Mouse (Mus musculus): ENCODE measurements around the gene Tspear.
A peak's percentile ranks its signal among the peaks of the same experiment; 100 is the strongest.

The Tspear gene

DNA sequence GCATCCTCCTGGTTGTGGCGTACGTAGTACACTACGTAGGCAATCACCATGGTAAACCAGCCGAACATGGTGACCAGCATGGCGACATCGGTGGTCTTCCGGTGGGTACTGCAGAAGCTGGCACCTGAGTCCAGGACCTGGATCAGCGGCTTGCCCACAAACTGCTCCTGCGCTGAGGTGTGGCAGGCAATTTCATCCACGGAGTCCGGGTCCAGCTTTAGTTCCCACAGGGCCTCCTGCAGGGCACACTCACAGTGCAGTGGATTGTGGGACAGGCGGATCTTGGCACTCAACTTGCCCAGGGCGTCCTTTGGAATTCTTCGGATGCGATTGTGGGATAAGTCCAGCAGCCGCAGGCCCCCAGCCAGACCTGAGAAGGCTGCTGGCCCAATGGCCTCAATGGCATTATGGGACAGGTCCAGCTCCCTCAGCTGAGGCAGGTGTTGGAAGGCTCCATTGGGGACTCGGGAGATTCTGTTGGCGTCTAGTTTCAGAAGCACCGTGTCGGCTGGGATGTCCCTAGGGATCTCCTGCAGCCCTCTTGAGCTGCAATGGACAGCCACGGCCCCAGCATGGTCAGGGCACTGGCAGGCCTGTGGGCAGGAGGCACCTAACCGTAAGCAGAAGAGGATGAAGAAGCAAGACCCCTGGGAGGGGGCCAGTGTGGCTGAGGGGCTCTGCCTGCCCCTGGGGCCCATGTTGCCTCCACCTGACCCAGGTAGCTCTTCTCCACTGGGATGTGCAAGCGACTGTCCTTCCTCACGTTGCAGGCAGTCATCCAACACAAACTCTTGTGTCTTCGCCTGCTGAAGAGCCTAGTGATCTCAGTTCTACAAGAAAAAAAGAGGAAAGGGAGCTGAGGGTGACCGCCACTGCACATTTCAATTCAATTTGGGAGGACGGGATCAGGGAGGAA lies 214.8 kb downstream of the Tspear start:
- no peaks in the 10 kb centered on the region for H3K36me3 ChIP-seq (ENCODE audit: control insufficient read depth, insufficient read depth, low read length, poor library complexity, severe bottlenecking)
- no peak for DNase-seq (ENCODE audit: low read depth, low spot score)
- no peaks in the 10 kb centered on the region for H3K27me3 ChIP-seq (ENCODE audit: control insufficient read depth, insufficient read depth, low read length, poor library complexity, severe bottlenecking)

DNA sequence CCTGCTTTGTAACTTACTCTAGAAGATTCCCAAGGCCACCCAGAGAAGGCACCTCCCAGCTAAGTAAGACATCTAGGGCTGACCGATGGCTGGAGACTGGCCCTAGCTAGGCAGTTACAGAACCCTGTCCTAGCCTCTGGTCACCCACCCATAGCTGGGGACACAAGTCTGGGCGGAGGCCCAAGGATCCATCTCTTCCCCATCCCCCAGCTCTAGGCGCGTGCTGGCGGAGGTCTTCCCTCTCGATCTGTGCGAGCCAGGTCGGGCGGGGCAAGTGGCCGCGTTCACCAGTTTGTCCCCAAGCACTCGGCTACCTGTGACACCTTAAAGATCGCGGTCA lies 215.5 kb downstream of the Tspear start:
- no peaks in the 10 kb centered on the region for H3K27me3 ChIP-seq (ENCODE audit: control insufficient read depth, insufficient read depth, low read length, poor library complexity, severe bottlenecking)
- DNase-seq (ENCODE audit: low read depth, low spot score): no peak
- H3K36me3 ChIP-seq (ENCODE audit: control insufficient read depth, insufficient read depth, low read length, poor library complexity, severe bottlenecking): no peaks in the 10 kb centered on the region

DNA sequence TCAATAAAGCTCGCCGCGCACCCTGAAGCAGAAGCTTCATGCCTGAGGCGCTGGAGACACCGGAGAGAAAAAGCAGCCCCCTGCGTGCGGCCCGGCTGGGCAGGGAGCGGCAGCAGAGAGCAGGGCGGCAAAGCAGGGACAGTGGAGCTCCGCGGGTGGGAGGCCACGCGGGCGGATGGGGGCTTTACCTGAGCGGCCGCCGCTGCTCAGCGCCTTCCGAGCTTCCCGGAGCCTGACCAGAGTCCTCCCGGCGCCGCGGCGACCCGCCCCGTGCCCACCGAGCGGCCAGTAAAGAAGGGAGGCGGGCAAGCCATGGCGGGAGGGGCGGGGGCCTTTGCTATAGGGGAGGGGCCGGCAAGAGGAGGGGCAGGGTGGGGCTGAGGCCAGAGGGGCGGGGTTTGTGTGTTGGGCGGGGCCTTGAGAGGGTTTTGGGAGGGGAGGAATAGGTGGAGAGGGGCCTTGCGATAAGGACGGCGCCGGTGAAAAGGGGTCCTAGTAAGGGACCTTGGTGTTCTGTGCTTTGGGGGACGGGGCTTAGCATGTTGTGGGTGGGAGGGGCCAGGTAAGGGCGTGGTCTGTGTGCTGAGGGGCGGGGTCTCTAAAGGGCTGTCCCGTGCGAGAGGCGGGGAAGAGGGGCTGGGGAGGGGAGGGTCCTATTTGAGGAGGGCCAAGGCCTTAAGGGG lies 216.0 kb downstream of the Tspear start, which contains the start of gene Lrrc3:
Gene Lrrc3 (minus strand): TSS at position 326 of the 683 bp plus-strand sequence.
- Histone ChIP-seq H3K27me3 (ENCODE audit: control insufficient read depth, insufficient read depth, low read length, poor library complexity, severe bottlenecking) (no peaks in the 10 kb centered on the region), H3K36me3 (ENCODE audit: control insufficient read depth, insufficient read depth, low read length, poor library complexity, severe bottlenecking) (no peaks in the 10 kb centered on the region)
- peak; percentile 29 for DNase-seq (ENCODE audit: low read depth, low spot score)

DNA sequence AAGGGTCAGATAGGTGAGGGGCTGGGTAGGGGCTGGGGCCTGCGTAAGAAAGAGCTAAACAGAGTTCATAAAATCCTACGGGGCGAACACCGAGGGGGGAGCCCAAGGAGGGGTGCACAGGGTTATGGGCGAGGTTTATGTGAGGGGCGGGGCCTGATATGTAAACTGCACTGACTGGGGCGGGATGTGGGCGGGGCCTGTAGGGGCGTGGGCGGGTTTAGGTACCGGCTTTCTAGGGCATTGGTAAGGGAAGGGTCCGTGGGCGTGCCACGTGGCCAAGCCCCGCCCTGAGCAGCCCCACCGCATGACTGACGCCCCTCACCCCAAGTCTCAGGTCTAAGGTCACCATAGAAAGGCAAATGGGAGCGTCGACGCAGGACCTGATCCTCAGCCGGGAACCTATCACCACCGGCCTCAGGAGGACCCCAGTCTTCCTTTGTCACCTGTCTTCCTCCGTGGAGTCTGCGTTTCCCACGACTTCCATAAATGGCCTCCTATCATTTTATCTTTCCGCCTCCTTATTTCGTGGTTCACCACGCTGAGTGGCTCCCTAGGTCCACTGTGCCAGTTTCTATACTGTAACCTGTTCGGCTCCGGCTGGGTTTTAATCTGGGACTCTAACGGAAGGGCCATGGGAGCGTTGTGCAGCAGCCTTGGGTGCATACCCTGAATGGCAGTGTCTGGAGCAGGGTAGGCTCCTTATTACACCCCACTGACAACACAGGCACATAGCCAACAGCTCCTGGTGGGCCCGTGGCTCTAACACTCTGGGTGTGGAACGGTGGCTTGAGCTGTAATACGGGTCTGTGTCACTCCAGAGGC lies 216.7 kb downstream of the Tspear start:
- no peaks in the 10 kb centered on the region for H3K27me3 ChIP-seq (ENCODE audit: control insufficient read depth, insufficient read depth, low read length, poor library complexity, severe bottlenecking)
- peak; percentile 59 for DNase-seq (ENCODE audit: low read depth, low spot score)
- no peaks in the 10 kb centered on the region for H3K36me3 ChIP-seq (ENCODE audit: control insufficient read depth, insufficient read depth, low read length, poor library complexity, severe bottlenecking)

DNA sequence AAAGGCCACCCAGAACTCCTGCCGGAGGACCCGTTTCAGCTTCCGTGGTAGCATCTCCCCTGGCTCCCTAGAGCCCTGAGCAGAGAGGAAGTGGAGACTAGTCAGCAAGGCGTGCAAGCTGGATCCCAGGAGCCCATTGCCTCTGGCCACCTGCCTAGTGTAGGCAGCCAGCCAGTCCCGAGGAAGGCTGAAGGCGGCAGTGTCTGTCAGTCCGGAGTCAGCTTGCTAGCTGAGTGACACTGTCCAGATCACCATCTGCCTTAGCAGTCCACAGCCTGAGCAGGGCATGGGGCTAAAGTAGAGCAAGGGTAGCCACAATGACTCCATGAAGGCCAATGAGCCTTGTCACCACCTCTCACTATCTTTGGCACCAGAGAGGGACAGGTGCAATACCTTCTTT lies 226.2 kb downstream of the Tspear start:
- Histone ChIP-seq H3K27me3 (ENCODE audit: control insufficient read depth, insufficient read depth, low read length, poor library complexity, severe bottlenecking) (no peaks in the 10 kb centered on the region; the same call in 1 of the 2 replicates), H3K36me3 (ENCODE audit: control insufficient read depth, insufficient read depth, low read length, poor library complexity, severe bottlenecking) (no peaks in the 10 kb centered on the region)
- no peak for DNase-seq (ENCODE audit: low read depth, low spot score)

DNA sequence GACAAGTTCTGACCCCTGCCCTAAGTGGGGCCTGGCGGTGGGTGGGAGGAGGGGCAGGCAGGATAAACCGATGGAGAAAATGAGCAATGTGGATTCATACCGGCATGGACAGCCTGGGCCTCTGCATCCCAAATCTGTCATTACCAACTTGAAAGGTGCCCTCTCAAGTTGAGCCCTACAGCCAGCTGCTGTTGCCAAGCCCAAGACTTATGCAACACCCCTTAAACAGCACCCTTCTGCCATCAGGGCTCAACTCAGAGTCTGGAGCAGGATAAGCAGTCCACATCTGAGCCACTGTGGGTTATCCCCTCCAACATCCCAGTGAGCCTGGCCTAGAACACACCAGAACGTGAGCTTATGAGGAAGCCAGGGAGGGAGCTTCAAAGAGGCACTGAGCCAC lies 226.9 kb downstream of the Tspear start:
- no peak for DNase-seq (ENCODE audit: low read depth, low spot score)
- no peaks in the 10 kb centered on the region; the same call in 1 of the 2 replicates for H3K27me3 ChIP-seq (ENCODE audit: control insufficient read depth, insufficient read depth, low read length, poor library complexity, severe bottlenecking)
- H3K36me3 ChIP-seq (ENCODE audit: control insufficient read depth, insufficient read depth, low read length, poor library complexity, severe bottlenecking): no peaks in the 10 kb centered on the region

DNA sequence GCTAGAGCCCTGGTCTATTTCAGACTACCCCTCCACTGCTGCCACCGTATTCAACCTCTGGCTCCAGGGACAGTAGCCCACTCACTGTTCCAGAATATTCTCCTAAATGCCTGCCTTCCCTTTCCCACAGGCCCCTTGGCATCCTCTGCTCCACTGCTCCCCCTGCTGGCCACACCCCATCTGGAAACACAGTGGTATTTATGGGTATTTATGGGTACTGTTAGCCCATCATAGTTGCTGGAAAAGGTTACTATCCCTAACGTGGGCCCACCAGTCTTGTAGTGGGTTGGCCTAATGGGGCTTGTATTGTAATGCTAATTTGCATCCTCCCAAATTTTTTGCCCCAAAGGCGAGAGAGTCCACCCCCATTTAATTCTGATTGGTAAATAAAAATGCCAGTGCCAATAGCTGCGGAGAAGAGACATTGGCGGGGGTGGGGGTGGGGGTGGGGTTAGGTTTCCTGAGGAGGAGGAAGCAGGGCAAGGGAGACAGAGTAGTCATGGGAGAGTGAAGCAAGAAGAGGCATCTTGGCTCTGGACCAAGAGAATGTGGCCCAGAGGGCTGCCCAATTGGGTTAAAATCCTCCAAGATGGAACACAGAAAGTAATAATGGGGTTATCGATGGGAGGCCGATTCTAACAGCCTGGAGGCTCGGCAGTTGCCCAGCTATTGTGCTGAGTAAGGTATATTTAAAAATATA lies 230.4 kb downstream of the Tspear start:
- no peaks in the 10 kb centered on the region for H3K27me3 ChIP-seq (ENCODE audit: control insufficient read depth, insufficient read depth, low read length, poor library complexity, severe bottlenecking)
- H3K36me3 ChIP-seq (ENCODE audit: control insufficient read depth, insufficient read depth, low read length, poor library complexity, severe bottlenecking): no peaks in the 10 kb centered on the region
- peak; percentile 61 for DNase-seq (ENCODE audit: low read depth, low spot score)

DNA sequence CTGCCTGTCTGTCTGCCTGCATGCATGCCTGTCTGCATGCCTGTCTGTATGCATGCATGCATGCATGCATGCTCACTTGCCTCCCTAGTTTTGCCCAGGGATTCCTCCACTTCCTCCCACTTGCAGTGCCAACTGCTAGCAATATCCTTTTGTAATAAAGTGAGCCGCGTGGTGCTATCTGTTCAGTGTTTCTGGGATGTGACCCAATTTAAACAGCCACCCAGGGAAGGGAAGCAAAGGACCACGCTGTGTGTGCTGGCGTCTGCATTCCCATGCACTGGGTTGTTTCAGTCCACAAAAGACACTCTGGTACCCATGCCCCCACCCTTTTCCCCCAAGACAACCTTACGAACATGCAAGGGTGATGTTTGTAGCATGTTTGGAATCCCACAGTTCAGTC lies 234.6 kb downstream of the Tspear start:
- no peaks in the 10 kb centered on the region for H3K27me3 ChIP-seq (ENCODE audit: control insufficient read depth, insufficient read depth, low read length, poor library complexity, severe bottlenecking)
- no peak for DNase-seq (ENCODE audit: low read depth, low spot score)
- no peaks in the 10 kb centered on the region for H3K36me3 ChIP-seq (ENCODE audit: control insufficient read depth, insufficient read depth, low read length, poor library complexity, severe bottlenecking)

DNA sequence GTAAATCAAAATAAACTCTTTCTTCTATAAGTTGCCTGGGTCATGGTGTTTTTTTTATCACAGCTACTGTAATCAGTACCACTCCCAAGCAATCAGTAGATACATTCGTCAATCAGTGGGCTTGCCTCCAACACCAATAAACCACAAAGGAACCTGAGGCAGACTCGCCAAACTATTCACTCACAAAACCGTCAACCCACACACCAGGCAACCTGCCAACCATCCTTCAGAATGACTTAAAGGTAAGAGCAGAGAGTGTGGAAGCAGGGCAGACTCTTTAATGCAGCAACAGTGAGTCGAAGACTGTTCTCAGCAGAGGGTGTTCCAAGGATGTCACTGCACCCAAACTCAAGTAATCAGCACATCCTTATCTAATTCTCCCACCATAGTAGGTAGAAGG lies 236.3 kb downstream of the Tspear start:
- Histone ChIP-seq H3K27me3 (ENCODE audit: control insufficient read depth, insufficient read depth, low read length, poor library complexity, severe bottlenecking) (no peaks in the 10 kb centered on the region), H3K36me3 (ENCODE audit: control insufficient read depth, insufficient read depth, low read length, poor library complexity, severe bottlenecking) (no peaks in the 10 kb centered on the region)
- DNase-seq (ENCODE audit: low read depth, low spot score): no peak

DNA sequence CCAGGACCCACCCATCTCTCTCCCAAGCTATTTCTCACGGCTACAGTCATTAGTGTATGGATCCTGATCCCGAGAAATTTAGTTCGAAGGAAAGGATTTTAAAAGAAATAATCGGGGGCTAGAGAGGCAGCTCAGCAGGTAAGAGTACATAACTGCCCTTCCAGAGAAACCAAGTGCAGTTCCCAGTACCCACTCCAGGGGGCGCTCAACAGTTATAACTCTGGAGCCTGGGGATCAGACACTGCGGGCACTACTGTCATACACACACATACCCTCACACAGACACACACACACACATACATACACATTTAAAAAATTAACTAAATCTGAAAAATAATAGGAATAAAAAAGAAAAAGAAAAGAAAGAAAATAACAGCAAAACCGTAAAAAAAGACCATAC lies 239.8 kb downstream of the Tspear start:
- DNase-seq (ENCODE audit: low read depth, low spot score): peak; percentile 70
- no peaks in the 10 kb centered on the region for H3K36me3 ChIP-seq (ENCODE audit: control insufficient read depth, insufficient read depth, low read length, poor library complexity, severe bottlenecking)

DNA sequence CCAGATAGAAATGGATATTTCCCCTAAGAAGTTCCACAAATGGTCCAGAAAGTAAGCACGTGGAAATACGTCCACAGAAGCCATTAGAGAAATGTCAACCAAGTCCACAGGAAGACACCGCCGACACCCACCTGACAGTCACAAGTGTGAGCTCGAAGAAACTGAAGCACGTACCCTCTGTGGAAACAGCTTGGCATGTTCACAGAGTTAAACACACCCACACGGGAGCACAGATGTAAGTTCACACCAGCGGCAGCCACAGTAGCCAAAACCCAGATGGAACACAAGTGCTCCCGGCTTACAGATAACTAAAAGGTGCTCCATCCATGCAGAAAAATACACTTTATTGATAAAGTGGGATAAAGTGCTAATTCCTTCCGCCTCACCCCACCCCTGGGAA lies 241.0 kb downstream of the Tspear start:
- no peaks in the 10 kb centered on the region for H3K36me3 ChIP-seq (ENCODE audit: control insufficient read depth, insufficient read depth, low read length, poor library complexity, severe bottlenecking)
- no peaks in the 10 kb centered on the region for H3K27me3 ChIP-seq (ENCODE audit: control insufficient read depth, insufficient read depth, low read length, poor library complexity, severe bottlenecking)
- no peak for DNase-seq (ENCODE audit: low read depth, low spot score)

More for the DNA sequence above, 239.8 kb downstream of the Tspear start:
- no peaks in the 10 kb centered on the region for H3K27me3 ChIP-seq (ENCODE audit: control insufficient read depth, insufficient read depth, low read length, poor library complexity, severe bottlenecking)

Measured in splenic B cell, adult 2 months (primary cell).